Mouse (Mus musculus): Measurements from ENCODE around the gene Ryk. TPM values are rescaled to one million over a fixed set of nuclear protein-coding genes. Genes with fewer than 3 reads are reported as not detected.
A peak's percentile ranks its signal among the peaks of the same experiment; 100 is the strongest.

The Ryk gene
- polyA plus RNA-seq, 1 experiment from 2014 or later = 8.9 TPM

GRCm38 (mm10) chr9:102828604-102829003, 6.1 kb upstream of the Ryk start:
- Histone ChIP-seq H3K9ac (ENCODE audit: low read depth, low read length) (no peak overlapping the region), H3K9me3 (ENCODE audit: control insufficient read depth, low read length) (no peaks in the 10 kb centered on the region), H3K4me1 (ENCODE audit: control insufficient read depth, insufficient read depth, low read depth, low read length) (no peaks in the 10 kb centered on the region), H3K27me3 (replicated peaks; ENCODE audit: control insufficient read depth, insufficient read depth, low read length) (no peaks in the 10 kb centered on the region), H3K27ac (ENCODE audit: low read depth, low read length) (no peak overlapping the region), H3K36me3 (ENCODE audit: control insufficient read depth, insufficient read depth, low read length) (no peaks in the 10 kb centered on the region), H3K4me2 (ENCODE audit: low read length) (no peak overlapping the region), H3K4me3 (ENCODE audit: low read length) (no peak overlapping the region)
- 92% methylated on average over 7 of the region's 7 CpGs for WGBS
- no peak for ATAC-seq

GRCm38 (mm10) chr9:102831541-102831940, 3.2 kb upstream of the Ryk start:
- ATAC-seq = no peak
- Histone ChIP-seq H3K4me2 (ENCODE audit: low read length) (no peak overlapping the region), H3K27ac (ENCODE audit: low read depth, low read length) (no peak overlapping the region), H3K9me3 (ENCODE audit: control insufficient read depth, low read length) (no peaks in the 10 kb centered on the region), H3K36me3 (ENCODE audit: control insufficient read depth, insufficient read depth, low read length) (no peaks in the 10 kb centered on the region), H3K4me1 (ENCODE audit: control insufficient read depth, insufficient read depth, low read depth, low read length) (peaks cover 9% of the 10 kb centered on the region), H3K4me3 (ENCODE audit: low read length) (no peak overlapping the region), H3K9ac (ENCODE audit: low read depth, low read length) (no peak overlapping the region), H3K27me3 (replicated peaks; ENCODE audit: control insufficient read depth, insufficient read depth, low read length) (no peaks in the 10 kb centered on the region)
- WGBS = 90% methylated on average over 4 of the region's 4 CpGs

- peak overlapping the region; percentile 85 for H3K4me2 ChIP-seq (ENCODE audit: low read length)
- no peaks in the 10 kb centered on the region for H3K9me3 ChIP-seq (ENCODE audit: control insufficient read depth, low read length)
- peak; percentile 61 for ATAC-seq
- peak overlapping the region; percentile 87 for H3K4me3 ChIP-seq (ENCODE audit: low read length)
- H3K4me1 ChIP-seq (ENCODE audit: control insufficient read depth, insufficient read depth, low read depth, low read length) = peaks cover 15% of the 10 kb centered on the region
- H3K27me3 ChIP-seq (replicated peaks; ENCODE audit: control insufficient read depth, insufficient read depth, low read length) = no peaks in the 10 kb centered on the region
- WGBS = 18% methylated on average over 10 of the region's 10 CpGs
- H3K36me3 ChIP-seq (ENCODE audit: control insufficient read depth, insufficient read depth, low read length) = no peaks in the 10 kb centered on the region
- H3K9ac ChIP-seq (ENCODE audit: low read depth, low read length) = peak overlapping the region; percentile 95
- peak overlapping the region; percentile 86; the same call in 1 of the 2 replicates for H3K27ac ChIP-seq (ENCODE audit: low read depth, low read length)
Observed at GRCm38 (mm10) chr9:102834414-102834741, 339 bp upstream of the Ryk start.

- Histone ChIP-seq H3K9me3 (ENCODE audit: control insufficient read depth, low read length) (no peaks in the 10 kb centered on the region), H3K4me1 (ENCODE audit: control insufficient read depth, insufficient read depth, low read depth, low read length) (peaks cover 30% of the 10 kb centered on the region), H3K4me3 (ENCODE audit: low read length) (peak overlapping the region; percentile 87), H3K27ac (ENCODE audit: low read depth, low read length) (no peak overlapping the region), H3K27me3 (replicated peaks; ENCODE audit: control insufficient read depth, insufficient read depth, low read length) (no peaks in the 10 kb centered on the region), H3K36me3 (ENCODE audit: control insufficient read depth, insufficient read depth, low read length) (no peaks in the 10 kb centered on the region), H3K9ac (ENCODE audit: low read depth, low read length) (peak overlapping the region; percentile 95; the same call in 1 of the 2 replicates), H3K4me2 (ENCODE audit: low read length) (peak overlapping the region; percentile 85)
- 61% methylated on average over 9 of the region's 9 CpGs for WGBS
- no peak for ATAC-seq
Observed at GRCm38 (mm10) chr9:102836279-102836678, 1.6 kb downstream of the Ryk start.

- H3K27ac ChIP-seq (ENCODE audit: low read depth, low read length) = no peak overlapping the region
- peak overlapping the region; percentile 43; the same call in 1 of the 2 replicates for H3K9ac ChIP-seq (ENCODE audit: low read depth, low read length)
- peaks cover 37% of the 10 kb centered on the region for H3K4me1 ChIP-seq (ENCODE audit: control insufficient read depth, insufficient read depth, low read depth, low read length)
- H3K4me3 ChIP-seq (ENCODE audit: low read length) = no peak overlapping the region
- H3K27me3 ChIP-seq (replicated peaks; ENCODE audit: control insufficient read depth, insufficient read depth, low read length) = no peaks in the 10 kb centered on the region
- WGBS = 28% methylated on average over 16 of the region's 16 CpGs
- peak; percentile 57 for ATAC-seq
- H3K36me3 ChIP-seq (ENCODE audit: control insufficient read depth, insufficient read depth, low read length) = no peaks in the 10 kb centered on the region
- peak overlapping the region; percentile 27; the same call in 1 of the 2 replicates for H3K4me2 ChIP-seq (ENCODE audit: low read length)
- no peaks in the 10 kb centered on the region for H3K9me3 ChIP-seq (ENCODE audit: control insufficient read depth, low read length)
Observed at GRCm38 (mm10) chr9:102840792-102841778, 6.4 kb downstream of the Ryk start.

- peak; percentile 41 for ATAC-seq
- H3K4me2 ChIP-seq (ENCODE audit: low read length) = no peak overlapping the region
- H3K4me3 ChIP-seq (ENCODE audit: low read length) = no peak overlapping the region
- no peaks in the 10 kb centered on the region for H3K36me3 ChIP-seq (ENCODE audit: control insufficient read depth, insufficient read depth, low read length)
- WGBS = 32% methylated on average over 1 of the region's 1 CpGs
- peaks cover 31% of the 10 kb centered on the region for H3K4me1 ChIP-seq (ENCODE audit: control insufficient read depth, insufficient read depth, low read depth, low read length)
- H3K9ac ChIP-seq (ENCODE audit: low read depth, low read length) = no peak overlapping the region
- no peaks in the 10 kb centered on the region for H3K9me3 ChIP-seq (ENCODE audit: control insufficient read depth, low read length)
- no peak overlapping the region for H3K27ac ChIP-seq (ENCODE audit: low read depth, low read length)
- H3K27me3 ChIP-seq (replicated peaks; ENCODE audit: control insufficient read depth, insufficient read depth, low read length) = no peaks in the 10 kb centered on the region
Observed at GRCm38 (mm10) chr9:102841832-102842231, 7.1 kb downstream of the Ryk start.

GRCm38 (mm10) chr9:102842498-102842897, 7.8 kb downstream of the Ryk start:
- H3K36me3 ChIP-seq (ENCODE audit: control insufficient read depth, insufficient read depth, low read length) = no peaks in the 10 kb centered on the region
- H3K27ac ChIP-seq (ENCODE audit: low read depth, low read length) = no peak overlapping the region
- H3K4me2 ChIP-seq (ENCODE audit: low read length) = no peak overlapping the region
- H3K9me3 ChIP-seq (ENCODE audit: control insufficient read depth, low read length) = no peaks in the 10 kb centered on the region
- WGBS = 60% methylated on average over 8 of the region's 8 CpGs
- no peak overlapping the region for H3K9ac ChIP-seq (ENCODE audit: low read depth, low read length)
- ATAC-seq = no peak
- peaks cover 26% of the 10 kb centered on the region for H3K4me1 ChIP-seq (ENCODE audit: control insufficient read depth, insufficient read depth, low read depth, low read length)
- no peak overlapping the region for H3K4me3 ChIP-seq (ENCODE audit: low read length)
- no peaks in the 10 kb centered on the region for H3K27me3 ChIP-seq (replicated peaks; ENCODE audit: control insufficient read depth, insufficient read depth, low read length)

- Histone ChIP-seq H3K4me3 (ENCODE audit: low read length) (no peak overlapping the region), H3K4me1 (ENCODE audit: control insufficient read depth, insufficient read depth, low read depth, low read length) (peaks cover 29% of the 10 kb centered on the region), H3K27me3 (replicated peaks; ENCODE audit: control insufficient read depth, insufficient read depth, low read length) (no peaks in the 10 kb centered on the region), H3K9ac (ENCODE audit: low read depth, low read length) (no peak overlapping the region), H3K36me3 (ENCODE audit: control insufficient read depth, insufficient read depth, low read length) (no peaks in the 10 kb centered on the region), H3K27ac (ENCODE audit: low read depth, low read length) (no peak overlapping the region), H3K4me2 (ENCODE audit: low read length) (no peak overlapping the region), H3K9me3 (ENCODE audit: control insufficient read depth, low read length) (no peaks in the 10 kb centered on the region)
- 51% methylated on average over 4 of the region's 4 CpGs for WGBS
- no peak for ATAC-seq
Observed at GRCm38 (mm10) chr9:102843577-102843976, 8.9 kb downstream of the Ryk start.

GRCm38 (mm10) chr9:102845851-102846250, 11.1 kb downstream of the Ryk start:
- Histone ChIP-seq H3K4me1 (ENCODE audit: control insufficient read depth, insufficient read depth, low read depth, low read length) (peaks cover 18% of the 10 kb centered on the region), H3K27me3 (replicated peaks; ENCODE audit: control insufficient read depth, insufficient read depth, low read length) (no peaks in the 10 kb centered on the region)
- WGBS = 75% methylated on average over 6 of the region's 6 CpGs

More at GRCm38 (mm10) chr9:102845851-102846250, 11.1 kb downstream of the Ryk start:
- Histone ChIP-seq H3K4me3 (ENCODE audit: low read length) (no peak overlapping the region), H3K9ac (ENCODE audit: low read depth, low read length) (no peak overlapping the region), H3K9me3 (ENCODE audit: control insufficient read depth, low read length) (no peaks in the 10 kb centered on the region), H3K27ac (ENCODE audit: low read depth, low read length) (no peak overlapping the region), H3K4me2 (ENCODE audit: low read length) (no peak overlapping the region), H3K36me3 (ENCODE audit: control insufficient read depth, insufficient read depth, low read length) (no peaks in the 10 kb centered on the region)
- ATAC-seq = no peak

Data from hindbrain, embryonic 16.5 days (tissue).